17 mouse cellular contexts compared by ENCODE assay signal in genomic region chr6:7378651-7379050, GRCm38 (mm10).
"Had no signal": no experiment of that assay in that cellular context is flagged by ENCODE, and none has a peak within 500 bp of the region (broad histone marks: within the 10 kb centered on the region; RNA-seq: fewer than 3 reads in every experiment).

No protein-coding gene starts in this region.

- ATAC-seq: lung, postnatal 0 days had no signal

- H3K36me3 ChIP-seq: limb, embryonic 10.5 days; liver, embryonic 15.5 days; neural tube, embryonic 15.5 days; stomach, embryonic 15.5 days had no signal

- H3K4me2 ChIP-seq: liver, embryonic 11.5 days; liver, embryonic 15.5 days; neural tube, embryonic 15.5 days; stomach, embryonic 15.5 days had no signal

- H3K27me3 ChIP-seq: liver, embryonic 15.5 days; neural tube, embryonic 15.5 days; stomach, embryonic 15.5 days had no signal

- H3K9me3 ChIP-seq: limb, embryonic 10.5 days; liver, embryonic 15.5 days; neural tube, embryonic 15.5 days; stomach, embryonic 15.5 days had no signal

- DNase-seq: kidney, adult 11 months; kidney, adult 9 months; kidney, postnatal 4 days; lung, adult 2 months; lung, postnatal 4 days; right cerebral cortex, postnatal 4 days; thymus, adult 2 months; thymus, postnatal 25 days had no signal

- H3K4me1 ChIP-seq: limb, embryonic 10.5 days; liver, embryonic 15.5 days; stomach, embryonic 15.5 days had no signal

- H3K4me3 ChIP-seq: left cerebral cortex, adult 2 months; limb, embryonic 10.5 days; liver, embryonic 15.5 days; myocyte; neural tube, embryonic 15.5 days; stomach, embryonic 15.5 days had no signal

- H3K27ac ChIP-seq: kidney, postnatal 0 days; left cerebral cortex, adult 2 months; limb, embryonic 10.5 days; liver, embryonic 15.5 days; neural tube, embryonic 15.5 days; stomach, embryonic 15.5 days had no signal

- H3K9ac ChIP-seq: liver, embryonic 15.5 days; neural tube, embryonic 15.5 days; stomach, embryonic 15.5 days had no signal
